Mouse (Mus musculus) mature B cell (primary cell): ENCODE data around the gene Zfp523.

Experiments
- in situ Hi-C: fragments of 300-500 bp; cut with MboI; formaldehyde crosslinking; loops from 2 replicates; pipeline ENCODE4 v1.14.3; 2019

Gene Zfp523

DNA sequence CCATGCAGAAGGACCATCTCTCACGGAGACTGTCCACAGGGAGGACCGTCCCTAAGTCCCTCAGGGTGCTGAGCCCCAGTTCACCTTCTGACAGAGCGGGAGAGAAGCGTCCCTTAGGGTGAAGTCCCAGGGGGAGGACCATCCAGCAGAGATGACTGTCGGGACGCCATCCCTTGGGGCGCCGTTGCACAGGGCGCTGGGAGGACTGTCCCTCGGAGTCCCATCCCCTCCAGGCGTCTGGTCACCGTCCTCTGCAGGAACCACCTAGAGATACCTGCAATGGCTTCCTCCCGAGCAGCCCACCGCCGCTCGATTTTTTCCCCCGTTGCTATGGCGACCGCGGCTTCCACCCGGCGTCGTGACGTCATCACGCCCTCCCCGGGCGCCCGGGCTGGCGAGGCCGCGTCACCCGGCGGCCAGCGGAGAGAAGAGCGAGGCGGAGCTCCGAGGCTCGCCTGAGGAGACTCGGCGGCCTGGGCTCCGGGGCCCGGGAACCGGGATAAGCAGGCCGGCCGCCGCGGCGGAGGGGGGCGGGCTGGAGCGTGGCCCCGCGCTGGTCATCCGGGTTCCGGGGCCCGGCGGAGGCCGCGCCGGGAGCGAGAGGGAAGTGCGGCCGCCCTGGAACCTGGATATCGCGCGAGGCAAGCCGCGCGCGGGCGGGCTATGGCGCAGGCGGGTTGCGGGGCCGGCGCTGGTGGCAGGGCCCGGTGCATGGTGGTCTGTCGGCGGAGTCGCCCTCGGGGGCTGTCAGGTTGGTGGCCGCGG lies at the start of gene Zfp523:
Zfp523 (plus strand) TSS at position 355 of the 765 bp plus-strand sequence.
- in situ Hi-C loops, result no loop called here

- in situ Hi-C loops, result no loop called here
Observed at GRCm38 (mm10) chr17:28129796-28130195, 47.1 kb upstream of the Zfp523 start.

DNA sequence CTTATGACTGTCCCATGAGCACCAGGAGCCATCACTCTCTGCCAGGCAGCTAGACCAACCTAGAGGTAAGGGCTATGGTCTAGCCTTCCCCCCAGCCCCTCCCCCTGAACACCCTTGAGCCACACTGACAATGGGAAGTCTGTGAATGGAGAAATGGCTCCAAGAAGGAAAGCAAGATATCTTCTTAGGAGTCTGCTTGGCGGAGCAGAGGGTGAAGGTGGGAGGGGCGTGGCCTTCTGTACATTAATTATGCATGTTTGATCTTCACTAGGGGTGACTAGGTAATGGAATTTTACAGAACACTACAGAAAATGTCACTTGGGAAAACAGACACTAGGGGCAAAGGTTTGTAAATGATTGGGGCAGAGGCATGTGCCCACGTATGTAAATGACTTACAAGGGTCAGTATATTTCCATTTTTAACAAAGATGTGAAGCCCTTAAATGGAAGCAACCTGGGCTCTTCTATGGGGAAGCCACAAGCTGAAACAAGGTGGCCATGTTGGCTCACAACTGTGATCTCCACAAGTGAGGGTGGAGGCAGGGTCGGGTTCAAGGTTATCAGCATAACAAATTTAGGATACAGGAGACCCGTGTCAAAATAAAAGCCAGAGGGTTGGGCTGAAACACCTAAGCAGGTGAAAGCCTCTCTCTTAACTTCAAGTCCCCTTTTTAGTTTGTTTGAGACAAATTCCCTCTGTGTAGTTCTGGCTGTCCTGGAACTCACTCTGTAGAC lies 46.4 kb upstream of the Zfp523 start:
- in situ Hi-C loops, result no loop called here

GRCm38 (mm10) chr17:28131156-28131555 lies 45.8 kb upstream of the Zfp523 start:
- in situ Hi-C loops, result no loop called here

GRCm38 (mm10) chr17:28133193-28133592 lies 43.7 kb upstream of the Zfp523 start:
- in situ Hi-C loops, result no loop called here

- in situ Hi-C loops, result no loop called here
Observed at GRCm38 (mm10) chr17:28135496-28135895, 41.4 kb upstream of the Zfp523 start.

GRCm38 (mm10) chr17:28136266-28136665 lies 40.7 kb upstream of the Zfp523 start:
- in situ Hi-C loops, result no loop called here

- in situ Hi-C loops, result no loop called here
Observed at GRCm38 (mm10) chr17:28138013-28138412, 38.9 kb upstream of the Zfp523 start.

DNA sequence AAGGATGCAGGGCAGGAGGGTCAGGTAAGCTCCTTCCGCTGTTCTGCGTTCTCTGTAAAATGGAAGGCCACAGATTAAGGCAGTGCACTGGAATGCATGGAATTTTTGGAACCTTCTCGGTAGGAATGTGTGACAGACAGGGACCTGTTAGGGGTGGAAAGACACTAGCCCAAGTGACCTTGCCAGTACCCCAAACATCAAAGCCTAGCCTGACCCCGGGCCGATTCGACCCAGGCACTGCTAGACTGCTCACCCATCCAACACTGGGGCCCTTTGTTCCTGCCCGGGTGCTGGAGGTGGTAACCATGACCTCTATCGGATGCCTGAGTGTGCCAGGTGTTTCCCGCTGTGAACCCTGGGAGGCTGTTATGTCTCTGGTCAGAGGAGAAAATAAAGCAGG lies 38.2 kb upstream of the Zfp523 start:
- in situ Hi-C loops, result no loop called here

DNA sequence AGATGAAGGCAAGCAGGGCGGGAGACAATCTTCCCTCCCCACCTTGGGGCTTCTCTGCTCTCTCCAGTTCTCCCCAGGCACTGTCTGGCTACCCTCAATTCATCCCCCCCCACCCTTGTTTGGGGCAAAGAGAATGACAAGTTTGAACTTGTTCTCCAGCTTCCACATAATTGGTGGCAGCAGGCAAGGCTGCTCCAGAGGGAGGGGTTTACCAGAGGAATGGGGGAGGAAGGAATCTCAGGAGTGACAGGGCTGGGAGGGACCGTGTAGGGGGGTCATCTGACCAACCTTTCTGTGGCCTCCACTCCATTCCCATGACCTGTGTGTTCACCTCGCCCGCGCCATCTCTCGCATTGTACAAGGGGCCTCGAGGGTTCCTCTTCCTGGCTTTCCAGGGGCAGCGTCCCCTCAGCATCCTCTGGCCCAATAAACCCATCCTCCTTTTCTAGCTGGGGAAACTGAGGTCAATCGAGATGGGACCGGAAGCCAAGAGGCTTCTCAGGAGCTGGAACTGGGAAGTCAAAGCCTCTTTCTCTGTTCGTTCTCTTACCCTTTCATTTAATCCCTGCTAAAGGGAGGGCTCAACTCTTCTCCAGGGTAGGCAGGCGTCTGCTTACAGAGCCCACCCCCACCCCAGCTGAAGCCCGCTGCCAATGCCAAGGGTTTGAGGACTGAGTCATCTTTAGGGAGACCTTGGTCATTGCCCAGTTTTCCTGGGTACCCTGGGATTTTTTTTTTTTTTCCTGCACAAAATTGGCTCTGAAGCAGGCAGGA lies 36.3 kb upstream of the Zfp523 start:
- in situ Hi-C loops, result no loop called here

DNA sequence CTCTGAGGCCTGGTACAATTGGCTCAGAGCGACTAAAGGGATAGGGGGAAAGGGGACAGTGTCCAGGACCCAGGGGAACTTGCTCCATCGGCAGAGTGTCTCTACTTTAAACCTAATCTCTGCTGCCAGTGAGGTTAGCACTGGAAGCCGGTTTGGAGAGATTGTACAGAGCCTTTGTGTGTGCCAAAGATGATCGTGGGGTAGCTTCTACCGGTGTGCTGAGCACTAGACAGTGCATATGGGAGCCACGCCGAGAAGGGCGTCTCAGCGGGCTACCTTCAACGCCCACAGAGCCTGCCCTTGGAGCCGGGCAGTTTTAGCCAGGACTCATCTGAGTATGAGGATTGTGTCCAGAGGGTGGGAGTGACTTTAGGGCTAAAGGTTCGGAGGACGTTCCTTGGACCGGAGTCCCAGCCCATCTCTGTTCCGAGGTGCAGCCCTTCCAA lies 35.7 kb upstream of the Zfp523 start:
- in situ Hi-C loops, result no loop called here

GRCm38 (mm10) chr17:28141771-28142699 lies 34.9 kb upstream of the Zfp523 start, which contains the start of gene Scube3:
TSS of gene Scube3 (plus strand) at chr17:28142141.
- in situ Hi-C loops, result no loop called here

GRCm38 (mm10) chr17:28142700-28143610 lies 34.0 kb upstream of the Zfp523 start:
- in situ Hi-C loops, result no loop called here

GRCm38 (mm10) chr17:28143751-28144150 lies 33.2 kb upstream of the Zfp523 start:
- in situ Hi-C loops, result no loop called here

DNA sequence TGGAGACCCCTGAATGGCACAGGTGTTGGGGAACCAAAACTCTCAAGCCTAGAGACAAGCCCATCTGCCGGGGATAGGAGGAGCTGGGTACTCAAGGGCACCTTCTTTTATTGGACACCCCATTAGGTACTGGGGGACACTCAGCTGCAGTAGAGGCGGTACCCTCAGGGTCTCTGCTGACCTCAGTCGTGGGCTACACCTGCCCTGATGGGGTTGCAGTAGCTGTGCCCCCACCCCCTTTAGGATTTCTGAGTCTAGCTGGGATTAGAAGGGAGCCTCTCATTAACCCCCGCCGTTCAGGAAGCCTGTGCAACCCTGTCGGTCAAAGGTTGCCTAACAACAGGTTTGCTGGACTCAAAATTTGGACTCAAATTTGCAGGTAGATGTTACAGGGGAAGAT lies 32.7 kb upstream of the Zfp523 start:
- in situ Hi-C loops, result no loop called here

DNA sequence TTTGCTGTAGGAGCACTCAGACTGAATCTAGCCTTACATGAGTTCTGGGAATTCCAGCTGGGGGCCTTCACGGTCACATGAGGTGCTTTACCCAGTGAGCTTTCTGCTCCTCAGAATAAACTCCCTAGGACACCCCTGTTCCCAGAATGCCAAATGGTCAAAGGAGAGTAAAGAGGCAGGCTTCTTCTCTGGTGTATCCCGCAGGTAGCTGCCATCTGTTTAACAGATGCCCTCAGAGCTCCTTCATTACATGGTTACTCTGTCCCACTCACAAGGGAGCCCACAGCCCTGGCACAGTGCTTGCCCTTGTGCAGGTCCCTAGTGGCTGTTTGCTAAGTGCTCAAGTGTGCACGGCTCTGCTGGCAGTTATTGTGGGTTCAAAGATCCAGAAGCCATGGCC lies 28.6 kb upstream of the Zfp523 start:
- in situ Hi-C loops, result no loop called here

- in situ Hi-C loops, result no loop called here
Observed at GRCm38 (mm10) chr17:28149734-28150133, 27.2 kb upstream of the Zfp523 start.

DNA sequence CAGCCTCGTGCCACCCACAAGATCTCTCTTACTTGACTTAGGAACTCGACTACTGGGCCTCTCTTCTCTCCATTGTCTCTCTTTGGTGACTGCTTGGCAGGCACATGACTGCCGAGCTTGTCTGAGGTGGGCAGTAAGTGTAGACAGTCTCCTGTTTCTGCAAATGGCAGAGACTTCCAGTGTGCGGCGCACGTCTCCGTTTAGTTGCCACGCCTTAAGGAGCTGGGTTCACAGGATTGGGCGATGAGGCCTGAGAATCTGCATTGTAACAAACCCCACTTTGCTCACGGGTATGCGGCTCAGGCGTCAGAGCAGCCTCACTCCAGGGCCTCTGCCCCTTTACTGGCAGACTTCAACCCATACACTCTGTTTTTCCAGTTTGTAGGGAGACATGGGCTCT lies 26.5 kb upstream of the Zfp523 start:
- in situ Hi-C loops, result no loop called here

GRCm38 (mm10) chr17:28153095-28153494 lies 23.8 kb upstream of the Zfp523 start:
- in situ Hi-C loops, result no loop called here

DNA sequence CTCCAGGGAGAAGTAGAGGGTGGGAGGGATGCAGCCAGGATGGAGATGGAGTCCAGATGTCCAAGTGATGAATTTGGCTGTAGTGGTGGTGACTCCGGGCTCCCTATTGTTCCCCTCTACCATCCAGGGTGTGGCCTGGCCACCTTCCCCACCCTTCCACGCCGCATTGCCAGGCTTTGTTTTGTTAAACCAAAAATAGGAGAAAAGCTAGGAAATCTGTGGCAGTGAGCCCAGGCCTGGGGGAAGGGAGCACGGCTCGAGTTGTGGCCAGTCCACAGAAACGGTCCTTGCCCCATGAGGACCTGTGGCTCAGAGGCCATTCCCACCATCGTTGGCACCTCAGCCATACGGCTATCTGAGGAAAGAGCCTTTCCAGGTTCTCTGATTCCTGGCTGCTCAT lies 22.0 kb upstream of the Zfp523 start:
- in situ Hi-C loops, result no loop called here
